Mouse (Mus musculus): ENCODE results near the gene Fnbp1.

Fnbp1 gene

GRCm38 (mm10) chr2:31122806-31123205 is 19.0 kb downstream of the Fnbp1 start:
- no peak for DNase-seq

GRCm38 (mm10) chr2:31121131-31121693 is 20.6 kb downstream of the Fnbp1 start:
- no peak for DNase-seq

- DNase-seq = no peak
These were observed 22.0 kb downstream of the Fnbp1 start for GRCm38 (mm10) chr2:31119795-31120194.

- no peak for DNase-seq
These were observed 23.0 kb downstream of the Fnbp1 start for GRCm38 (mm10) chr2:31118639-31119380.

GRCm38 (mm10) chr2:31118211-31118610 is 23.6 kb downstream of the Fnbp1 start:
- no peak for DNase-seq

- no peak for DNase-seq
These were observed 25.7 kb downstream of the Fnbp1 start for GRCm38 (mm10) chr2:31115943-31116731.

- no peak for DNase-seq
These were observed 26.5 kb downstream of the Fnbp1 start for GRCm38 (mm10) chr2:31115091-31115942.

- DNase-seq = no peak
These were observed 27.6 kb downstream of the Fnbp1 start for GRCm38 (mm10) chr2:31114205-31114604.

GRCm38 (mm10) chr2:31111685-31112084 is 30.1 kb downstream of the Fnbp1 start:
- DNase-seq = no peak

GRCm38 (mm10) chr2:31109960-31110548 is 31.8 kb downstream of the Fnbp1 start:
- DNase-seq = no peak

- DNase-seq = no peak
These were observed 33.6 kb downstream of the Fnbp1 start for GRCm38 (mm10) chr2:31108186-31108585.

- no peak for DNase-seq
These were observed 35.0 kb downstream of the Fnbp1 start for GRCm38 (mm10) chr2:31106621-31107320.

GRCm38 (mm10) chr2:31106004-31106403 is 35.8 kb downstream of the Fnbp1 start:
- no peak for DNase-seq

GRCm38 (mm10) chr2:31105279-31105678 is 36.5 kb downstream of the Fnbp1 start:
- DNase-seq = no peak

- DNase-seq = no peak
These were observed 38.5 kb downstream of the Fnbp1 start for GRCm38 (mm10) chr2:31103321-31103720.

GRCm38 (mm10) chr2:31101285-31101684 is 40.5 kb downstream of the Fnbp1 start:
- DNase-seq = no peak

- DNase-seq = no peak
These were observed 42.7 kb downstream of the Fnbp1 start for GRCm38 (mm10) chr2:31099079-31099478.

- DNase-seq = no peak
These were observed 43.2 kb downstream of the Fnbp1 start for GRCm38 (mm10) chr2:31098616-31099015.

GRCm38 (mm10) chr2:31097276-31097675 is 44.5 kb downstream of the Fnbp1 start:
- DNase-seq = no peak

- no peak for DNase-seq
These were observed 45.7 kb downstream of the Fnbp1 start for GRCm38 (mm10) chr2:31096119-31096518.

- no peak for DNase-seq
These were observed 47.2 kb downstream of the Fnbp1 start for GRCm38 (mm10) chr2:31094565-31094964.

- DNase-seq = no peak
These were observed 48.9 kb downstream of the Fnbp1 start for GRCm38 (mm10) chr2:31092939-31093338.

Measured in right cerebral cortex, postnatal 14 days (tissue).